Mouse (Mus musculus) ES-E14 (cell line): ENCODE measurements at regions not wholly inside any gene's neighbourhood (a gene's known extent, or its start where the extent isn't known, plus 50 kb on each side); places are given as distances from the start of the nearest gene placed in this dataset.

Experiments used
- DNase-seq: peaks from one replicate; pipeline ENCODE4 v3.0.0-alpha.2; 2013; ENCODE audit warnings: low read depth, low spot score
- H3K27ac ChIP-seq: 2 replicates; pipeline ENCODE4 v1.5.1; 2012; ENCODE audit warnings: low read depth, mild to moderate bottlenecking, low read length, moderate library complexity, mixed read lengths; ENCODE audit not compliant: poor library complexity, insufficient read depth, severe bottlenecking
- H3K36me3 ChIP-seq: 2 replicates; pipeline ENCODE4 v1.6.1; 2012; ENCODE audit warnings: mild to moderate bottlenecking, low read length, moderate library complexity, mixed read lengths; ENCODE audit not compliant: control insufficient read depth, poor library complexity, insufficient read depth, severe bottlenecking
- H3K4me1 ChIP-seq, 2 experiments: fragments of 150-350 bp in 1 of 2; sonication (generic) in 1 of 2; 2 replicates each; pipeline ENCODE4 v1.6.1; 2012; ENCODE audit warnings: low read length in 2 of 2, mild to moderate bottlenecking in 1 of 2, mixed read lengths in 1 of 2; ENCODE audit not compliant: control insufficient read depth in 2 of 2, insufficient read depth in 2 of 2, poor library complexity in 1 of 2
- H3K4me3 ChIP-seq, 2 experiments: fragments of 150-350 bp in 1 of 2; sonication (generic) in 1 of 2; 2 replicates each; pipeline ENCODE4 v1.5.1; 2012; ENCODE audit warnings: low read length in 2 of 2, low read depth in 1 of 2, mild to moderate bottlenecking in 1 of 2, mixed read lengths in 1 of 2; ENCODE audit not compliant: insufficient read depth in 1 of 2, poor library complexity in 1 of 2, severe bottlenecking in 1 of 2
- H3K9ac ChIP-seq: 2 replicates; pipeline ENCODE4 v1.6.1; 2012; ENCODE audit warnings: low read depth, mild to moderate bottlenecking, low read length, mixed read lengths; ENCODE audit not compliant: poor library complexity, insufficient read depth, severe bottlenecking
- H3K9me3 ChIP-seq: fragments of 150-350 bp; sonication (generic); 2 replicates; pipeline ENCODE4 v1.6.1; 2012; ENCODE audit warnings: low read depth, mild to moderate bottlenecking, low read length; ENCODE audit not compliant: control insufficient read depth, insufficient read depth
- CHD2 ChIP-seq: IDR thresholded peaks from 2 replicates; pipeline ENCODE4 v1.6.1; 2014; ENCODE audit warnings: mild to moderate bottlenecking, low read depth, low read length, inconsistent platforms
- HCFC1 ChIP-seq: IDR thresholded peaks from 2 replicates; pipeline ENCODE4 v1.6.1; 2012; ENCODE audit warnings: low read length, inconsistent platforms, borderline replicate concordance; ENCODE audit not compliant: insufficient read depth
- MAFK ChIP-seq: IDR thresholded peaks from 2 replicates; pipeline ENCODE4 v1.6.1; 2014; ENCODE audit warnings: mild to moderate bottlenecking, low read depth, low read length, inconsistent platforms; ENCODE audit not compliant: insufficient read depth
- ZC3H11A ChIP-seq: IDR thresholded peaks from 2 replicates; pipeline ENCODE4 v1.6.1; 2012; ENCODE audit warnings: low read depth, mild to moderate bottlenecking, inconsistent platforms, low read length, borderline replicate concordance
- ZNF384 ChIP-seq: IDR thresholded peaks from 2 replicates; pipeline ENCODE4 v1.6.1; 2012; ENCODE audit warnings: low read depth, low read length, inconsistent platforms
- in situ Hi-C, 2 experiments: fragments of 600-800 bp; cut with MboI; formaldehyde crosslinking; loops; one replicate each; pipeline ENCODE4 v1.15.1; 2025; ENCODE audit warnings: low sequenced_read_pairs in 2 of 2, inconsistent platforms in 1 of 2; ENCODE audit not compliant: unreplicated experiment in 2 of 2

DNA sequence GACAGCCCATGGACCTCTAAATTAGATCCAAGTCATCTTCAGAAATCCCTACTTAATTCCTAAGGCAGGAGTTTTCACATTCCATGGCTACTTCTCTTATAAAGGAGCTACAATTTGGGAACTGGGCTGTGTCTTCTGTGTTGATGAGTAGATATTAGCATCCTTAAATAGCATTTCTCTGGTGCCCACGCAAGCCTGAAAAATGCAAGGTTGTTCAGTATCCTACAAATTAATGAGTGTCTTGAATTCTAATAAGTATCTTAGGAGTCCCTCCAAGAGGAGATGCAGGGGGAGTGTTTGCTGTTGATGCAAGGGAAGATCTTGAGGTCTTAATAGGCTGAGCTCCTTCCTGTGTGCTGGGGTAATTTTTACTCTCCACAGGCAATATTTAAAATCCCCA is 182.5 kb downstream of the Usp46 start:
- in situ Hi-C loops, result no loop called here
- H3K27ac ChIP-seq, result no peak overlapping the region
- DNase-seq, result no peak
- H3K4me3 ChIP-seq, result no peak overlapping the region
- H3K36me3 ChIP-seq, result no peaks in the 10 kb centered on the region; the same call in 1 of the 2 replicates
- no peak overlapping the region for H3K9ac ChIP-seq
- peaks cover 0 to 5% of the 10 kb centered on the region in 2 experiments; a peak in 1 of 4 replicates for H3K4me1 ChIP-seq
- no peak for TF ChIP-seq ZC3H11A
- no peak for TF ChIP-seq ZNF384
- no peak for TF ChIP-seq CHD2
- TF ChIP-seq MAFK, result no peak
- TF ChIP-seq HCFC1, result no peak
- no peaks in the 10 kb centered on the region for H3K9me3 ChIP-seq

DNA sequence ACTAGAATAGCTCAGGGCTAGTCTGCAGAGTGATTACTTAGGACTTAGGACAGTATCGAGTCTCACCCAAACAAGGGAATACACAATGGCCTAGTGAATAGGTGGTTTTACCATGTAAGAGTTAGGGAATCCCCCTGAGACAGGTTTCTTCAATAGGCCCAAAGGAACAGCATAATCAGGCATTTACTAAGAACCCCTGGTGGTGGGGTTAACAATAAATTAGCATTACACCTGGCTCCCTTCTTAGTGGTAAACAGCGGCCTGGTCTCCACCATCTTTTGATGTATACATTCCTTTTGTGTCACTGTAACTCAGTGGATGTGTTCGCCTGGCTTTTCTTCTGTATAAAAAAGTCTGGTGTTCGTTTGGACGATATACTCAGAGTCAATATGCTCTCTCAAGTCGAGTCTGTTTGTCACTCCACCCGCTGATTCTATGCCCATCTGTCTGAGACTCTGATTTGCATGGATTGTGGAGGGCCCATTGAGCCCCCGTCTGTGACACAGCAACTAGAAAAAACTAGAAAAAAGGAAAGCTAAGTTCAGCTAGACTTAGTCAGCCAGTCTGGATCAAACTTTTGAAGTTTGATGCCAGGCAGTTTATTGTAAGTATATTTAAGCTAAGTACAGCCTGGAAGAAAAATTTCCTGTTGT is 180.8 kb downstream of the Usp46 start:
- TF ChIP-seq ZNF384 (no peak), HCFC1 (no peak), MAFK (no peak), CHD2 (no peak), ZC3H11A (no peak)
- Histone ChIP-seq H3K9me3 (no peaks in the 10 kb centered on the region), H3K9ac (no peak overlapping the region), H3K4me1 (peaks cover 0 to 6% of the 10 kb centered on the region in 2 experiments; a peak in 2 of 4 replicates), H3K36me3 (no peaks in the 10 kb centered on the region; the same call in 1 of the 2 replicates), H3K4me3 (no peak overlapping the region), H3K27ac (no peak overlapping the region)
- DNase-seq, result no peak
- in situ Hi-C loops, result no loop called here

DNA sequence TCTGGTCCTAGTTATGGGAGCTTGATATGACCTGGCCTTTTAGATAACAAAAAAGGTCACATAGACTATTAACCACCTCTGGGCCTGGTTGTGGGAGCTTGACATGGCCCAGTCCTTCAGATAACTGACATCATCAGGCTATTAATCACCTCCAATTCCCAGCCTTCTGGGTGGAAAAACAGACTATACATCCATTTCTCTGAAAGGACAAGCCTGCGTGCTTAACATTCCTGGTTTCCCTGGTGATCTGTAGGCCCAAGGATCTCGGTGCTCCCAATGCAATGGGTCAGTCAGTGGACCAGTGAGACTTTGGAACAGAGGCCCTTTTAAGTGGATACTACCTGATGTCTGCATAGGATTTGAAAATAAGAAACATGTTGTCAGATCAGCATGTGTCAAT is 179.8 kb downstream of the Usp46 start:
- TF ChIP-seq CHD2, result no peak
- no peak for TF ChIP-seq ZNF384
- TF ChIP-seq MAFK, result no peak
- H3K9me3 ChIP-seq, result no peaks in the 10 kb centered on the region
- no peak for DNase-seq
- in situ Hi-C loops, result no loop called here
- H3K4me3 ChIP-seq, result no peak overlapping the region
- no peak overlapping the region for H3K9ac ChIP-seq
- H3K27ac ChIP-seq, result no peak overlapping the region
- no peaks in the 10 kb centered on the region; the same call in 1 of the 2 replicates for H3K36me3 ChIP-seq
- peaks cover 0 to 8% of the 10 kb centered on the region in 2 experiments; a peak in 2 of 4 replicates for H3K4me1 ChIP-seq

DNA sequence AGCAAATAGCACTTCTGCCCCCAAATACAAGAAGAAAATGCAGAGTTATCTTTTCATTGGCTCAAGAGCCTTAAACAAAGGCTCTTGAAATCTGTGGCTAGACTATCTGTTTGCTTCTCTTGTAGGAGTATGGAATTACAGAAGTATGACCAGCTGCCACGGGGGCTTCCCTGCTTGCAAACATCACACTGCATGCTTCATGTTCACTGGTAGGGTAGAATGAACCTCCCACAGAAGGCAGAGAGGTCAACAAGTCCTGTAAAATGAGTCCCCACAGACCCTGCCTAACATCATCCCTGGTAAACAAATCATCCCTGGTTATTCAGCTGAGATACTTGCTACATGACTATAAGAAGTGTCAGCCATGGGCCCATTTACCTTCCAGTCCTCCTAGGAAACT is 178.9 kb downstream of the Usp46 start:
- Histone ChIP-seq H3K36me3 (no peaks in the 10 kb centered on the region; the same call in 1 of the 2 replicates), H3K27ac (no peak overlapping the region), H3K9me3 (no peaks in the 10 kb centered on the region), H3K4me1 (peaks cover 0 to 8% of the 10 kb centered on the region in 2 experiments; a peak in 2 of 4 replicates), H3K4me3 (no peak overlapping the region), H3K9ac (no peak overlapping the region)
- TF ChIP-seq MAFK, result no peak
- no peak for TF ChIP-seq ZC3H11A
- TF ChIP-seq ZNF384, result no peak
- DNase-seq, result no peak
- in situ Hi-C loops, result no loop called here

DNA sequence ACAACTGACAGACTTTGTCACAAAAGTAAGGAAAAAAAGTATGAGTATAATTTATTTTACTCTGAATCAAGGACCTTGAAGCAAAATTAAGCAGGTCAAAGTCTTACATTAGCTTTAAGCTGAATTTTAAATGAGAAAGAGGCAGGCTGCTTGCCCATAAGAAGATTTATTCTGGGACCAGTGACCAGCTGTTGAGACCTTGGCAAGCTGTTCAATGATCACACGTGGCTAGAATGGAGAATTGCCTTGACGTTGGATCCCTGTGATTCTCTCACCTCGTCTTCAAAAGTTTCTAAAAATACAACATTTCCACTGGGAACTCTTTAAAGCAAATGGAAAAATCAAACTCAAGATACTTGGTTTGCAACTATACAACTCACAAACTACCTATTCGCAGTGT is 177.3 kb downstream of the Usp46 start:
- peaks cover 0 to 8% of the 10 kb centered on the region in 2 experiments; a peak in 2 of 4 replicates for H3K4me1 ChIP-seq
- no peak for DNase-seq
- H3K27ac ChIP-seq, result no peak overlapping the region
- H3K4me3 ChIP-seq, result no peak overlapping the region
- no peaks in the 10 kb centered on the region; the same call in 1 of the 2 replicates for H3K36me3 ChIP-seq
- no peaks in the 10 kb centered on the region for H3K9me3 ChIP-seq
- TF ChIP-seq CHD2 (no peak), ZC3H11A (no peak), ZNF384 (no peak), HCFC1 (no peak), MAFK (no peak)
- H3K9ac ChIP-seq, result no peak overlapping the region
- in situ Hi-C loops, result no loop called here
